Mouse (Mus musculus) CH12.LX (cell line): Measurements from ENCODE around the gene Gck. TPM values are rescaled to one million over a fixed set of nuclear protein-coding genes. Genes with fewer than 3 reads are reported as not detected.

ENCODE experiments used
- DNase-seq: peaks from one replicate; pipeline ENCODE4 v3.0.0-alpha.2; 2013; ENCODE audit errors: extremely low read depth
- H3K27ac ChIP-seq: 2 replicates; pipeline ENCODE4 v1.5.1; 2012; ENCODE audit warnings: low read depth, mild to moderate bottlenecking, control low read depth, moderate library complexity; ENCODE audit not compliant: insufficient read depth
- H3K27me3 ChIP-seq: replicated peaks from 2 replicates; pipeline ENCODE3; 2012; ENCODE audit warnings: inconsistent platforms
- H3K36me3 ChIP-seq, 2 experiments: replicated peaks in 1 of 2; 2 replicates each; pipeline versions ENCODE3 to v1.6.1; 2012; ENCODE audit warnings: inconsistent platforms in 1 of 2, low read length in 1 of 2, mild to moderate bottlenecking in 1 of 2, mixed read lengths in 1 of 2, moderate library complexity in 1 of 2; ENCODE audit not compliant: control insufficient read depth in 1 of 2, insufficient read depth in 1 of 2
- H3K4me1 ChIP-seq, 2 experiments: 2 replicates each; pipeline ENCODE4 v1.6.1; 2012; ENCODE audit warnings: inconsistent platforms in 1 of 2, moderate library complexity in 1 of 2; ENCODE audit not compliant: insufficient read depth in 2 of 2, control insufficient read depth in 1 of 2
- H3K4me2 ChIP-seq: 2 replicates; pipeline ENCODE4 v1.6.1; 2012; ENCODE audit warnings: low read depth, mild to moderate bottlenecking, control low read depth; ENCODE audit not compliant: poor library complexity, insufficient read depth, severe bottlenecking
- H3K4me3 ChIP-seq, 3 experiments: fragments of 150-350 bp in 1 of 3; sonication (generic) in 1 of 3; replicated peaks in 1 of 3; 2 replicates each; pipeline versions ENCODE3 to v1.5.1; 2011 to 2012; ENCODE audit warnings: low read depth in 2 of 3, low read length in 2 of 3, mild to moderate bottlenecking in 2 of 3, moderate library complexity in 2 of 3, control low read depth in 1 of 3, improper control_type of control experiment in 1 of 3, inconsistent platforms in 1 of 3, mixed read lengths in 1 of 3; ENCODE audit not compliant: poor library complexity in 1 of 3
- H3K79me2 ChIP-seq: replicated peaks from 2 replicates; pipeline ENCODE4 v1.6.1; 2012; ENCODE audit warnings: mild to moderate bottlenecking, moderate library complexity; ENCODE audit not compliant: control insufficient read depth, poor library complexity, insufficient read depth, severe bottlenecking; ENCODE audit errors: extremely low read depth
- H3K9ac ChIP-seq: 2 replicates; pipeline ENCODE4 v1.6.1; 2012; ENCODE audit warnings: low read depth, mild to moderate bottlenecking, control low read depth, moderate library complexity; ENCODE audit not compliant: insufficient read depth
- H3K9me3 ChIP-seq: replicated peaks from 2 replicates; pipeline ENCODE3; 2012; ENCODE audit warnings: low read length, inconsistent platforms, mixed read lengths
- ELF1 ChIP-seq: IDR thresholded peaks from 2 replicates; pipeline ENCODE4 v1.6.1; 2014; ENCODE audit warnings: low read depth, mild to moderate bottlenecking, inconsistent platforms, low read length, improper control_type of control experiment
- EP300 ChIP-seq: IDR thresholded peaks from 2 replicates; pipeline ENCODE4 v1.6.1; 2011; ENCODE audit warnings: low read length, improper control_type of control experiment
- GABPA ChIP-seq: IDR thresholded peaks from 2 replicates; pipeline ENCODE4 v1.6.1; 2012; ENCODE audit warnings: low read depth, low read length, improper control_type of control experiment, inconsistent platforms; ENCODE audit not compliant: insufficient replicate concordance
- HCFC1 ChIP-seq: IDR thresholded peaks from 2 replicates; pipeline ENCODE4 v1.6.1; 2012; ENCODE audit warnings: low read depth, mild to moderate bottlenecking, inconsistent platforms, low read length, improper control_type of control experiment
- IRF4 ChIP-seq: IDR thresholded peaks from 2 replicates; pipeline ENCODE4 v1.6.1; 2014; ENCODE audit warnings: low read depth, mild to moderate bottlenecking, inconsistent platforms, low read length, improper control_type of control experiment
- MAX ChIP-seq: IDR thresholded peaks from 2 replicates; pipeline ENCODE4 v1.6.1; 2011; ENCODE audit warnings: low read length, improper control_type of control experiment
- MAZ ChIP-seq: IDR thresholded peaks from 2 replicates; pipeline ENCODE4 v1.6.1; 2012; ENCODE audit warnings: low read depth, mild to moderate bottlenecking, inconsistent platforms, low read length, improper control_type of control experiment, moderate library complexity
- MXI1 ChIP-seq: IDR thresholded peaks from 2 replicates; pipeline ENCODE4 v1.6.1; 2011; ENCODE audit warnings: mild to moderate bottlenecking, low read depth, low read length, improper control_type of control experiment
- MYC ChIP-seq: IDR thresholded peaks from 2 replicates; pipeline ENCODE4 v1.6.1; 2011; ENCODE audit warnings: low read depth, mild to moderate bottlenecking, improper control_type of control experiment, low read length
- NRF1 ChIP-seq: IDR thresholded peaks from 2 replicates; pipeline ENCODE4 v1.6.1; 2014; ENCODE audit warnings: low read depth, mild to moderate bottlenecking, inconsistent platforms, low read length, improper control_type of control experiment, moderate library complexity
- POLR2A ChIP-seq: IDR thresholded peaks from 2 replicates; pipeline ENCODE4 v1.6.1; 2011; ENCODE audit warnings: low read depth, mild to moderate bottlenecking, improper control_type of control experiment, low read length
- POLR2AphosphoS2 ChIP-seq: IDR thresholded peaks from 2 replicates; pipeline ENCODE4 v1.6.1; 2011; ENCODE audit warnings: low read depth, low read length, improper control_type of control experiment
- RCOR1 ChIP-seq: conservative IDR thresholded peaks from 2 replicates; pipeline ENCODE4 v1.6.1; 2012; ENCODE audit warnings: low read depth, mild to moderate bottlenecking, inconsistent platforms, low read length, improper control_type of control experiment
- SIN3A ChIP-seq: IDR thresholded peaks from 2 replicates; pipeline ENCODE4 v1.6.1; 2012; ENCODE audit warnings: low read length, improper control_type of control experiment, inconsistent platforms
- SMC3 ChIP-seq: IDR thresholded peaks from 2 replicates; pipeline ENCODE4 v1.6.1; 2011; ENCODE audit warnings: low read depth, low read length, improper control_type of control experiment
- TCF12 ChIP-seq: IDR thresholded peaks from 2 replicates; pipeline ENCODE4 v1.6.1; 2014; ENCODE audit warnings: low read depth, mild to moderate bottlenecking, inconsistent platforms, low read length, improper control_type of control experiment
- UBTF ChIP-seq: IDR thresholded peaks from 2 replicates; pipeline ENCODE4 v1.6.1; 2012; ENCODE audit warnings: low read depth, mild to moderate bottlenecking, inconsistent platforms, low read length, improper control_type of control experiment, moderate library complexity
- USF1 ChIP-seq: IDR thresholded peaks from 2 replicates; pipeline ENCODE4 v1.6.1; 2014; ENCODE audit warnings: low read depth, mild to moderate bottlenecking, inconsistent platforms, low read length, improper control_type of control experiment
- dilution Hi-C: fragments of 300-500 bp; cut with MboI; formaldehyde crosslinking; loops from 2 replicates; pipeline ENCODE4 v1.14.3; 2020; ENCODE audit warnings: low sequenced_read_pairs; ENCODE audit not compliant: extremely low pct_unique_long_range_greater_than_20kb, extremely low pct_ligation_motif_present
- in situ Hi-C: fragments of 300-500 bp; cut with MboI; formaldehyde crosslinking; loops from 3 replicates; pipeline ENCODE4 v1.14.3; 2019; ENCODE audit warnings: low sequenced_read_pairs, low pct_ligation_motif_present, low pct_unique_long_range_greater_than_20kb, mixed read lengths
- polyA plus RNA-seq: library from polyadenylated mRNA; unstranded; fragments of >175 nt; gene quantifications from 2 replicates; pipeline ENCODE4 v1.2.1, GENCODE M21; 2012; ENCODE audit warnings: low read depth; ENCODE audit not compliant: insufficient read length
- total RNA-seq, 2 experiments: library from RNA; depleted of rRNA; stranded (reverse); fragments of 300-350 nt in 1 of 2; fragments of >200 nt in 1 of 2; gene quantifications; 2 replicates each; pipeline ENCODE4 v1.2.3; 2012 to 2014

The Gck gene
- total RNA-seq (2012; rRNA removed) (0.63 and 0.68 TPM in 2 replicates), total RNA-seq (2014; rRNA removed) (1.0 and 1.2 TPM in 2 replicates), polyA plus RNA-seq (1.4 and 2.3 TPM in 2 replicates)

GRCm38 (mm10) chr11:5949586-5950352 lies at the start of gene Gck:
Gene Gck, minus strand, starts transcription at chr11:5950081.
- dilution Hi-C loops (no loop called here), in situ Hi-C loops (no loop called here)
- TF ChIP-seq USF1, result no peak
- 0 out of 2 replicates have a peak, but pooled peaks have one; percentile 49 for TF ChIP-seq MYC
- TF ChIP-seq IRF4, result peak; percentile 62
- 0 out of 2 replicates have a peak, but pooled peaks have one; percentile 58 for TF ChIP-seq MAZ
- TF ChIP-seq TCF12, result 0 out of 2 replicates have a peak, but pooled peaks have one; percentile 28
- peak; percentile 74 for TF ChIP-seq EP300
- TF ChIP-seq UBTF, result peak; percentile 46; the same call in 1 of the 2 replicates
- TF ChIP-seq MXI1, result peak; percentile 64; the same call in 1 of the 2 replicates
- TF ChIP-seq HCFC1, result no peak
- TF ChIP-seq ELF1, result 0 out of 2 replicates have a peak, but pooled peaks have one; percentile 6
- TF ChIP-seq MAX, result peak; percentile 75
- TF ChIP-seq SMC3, result no peak
- peak; percentile 26; the same call in 1 of the 2 replicates for TF ChIP-seq SIN3A
- no peak for TF ChIP-seq POLR2AphosphoS2
- TF ChIP-seq RCOR1, result 0 out of 2 replicates have a peak, but pooled peaks have one; percentile 31
- Histone ChIP-seq H3K9ac (no peak within 1 kb of the TSS), H3K4me2 (peak within 1 kb of the TSS; percentile 23), H3K4me3 (peak within 1 kb of the TSS in 1 of 3 experiments; percentile 5), H3K27me3 (no peaks in the 10 kb centered on the region), H3K4me1 (peaks cover 12 to 43% of the 10 kb centered on the region in 2 experiments), H3K9me3 (no peaks in the 10 kb centered on the region), H3K79me2 (no peaks in the 10 kb centered on the region), H3K27ac (no peak within 1 kb of the TSS), H3K36me3 (no peaks in the 10 kb centered on the region)
- DNase-seq, result peak; percentile 77

- Histone ChIP-seq H3K9me3 (no peaks in the 10 kb centered on the region), H3K4me1 (peaks cover 37 to 51% of the 10 kb centered on the region in 2 experiments), H3K4me3 (peak overlapping the region in 1 of 3 experiments; percentile 0), H3K4me2 (no peak overlapping the region), H3K27ac (no peak overlapping the region), H3K9ac (no peak overlapping the region), H3K27me3 (no peaks in the 10 kb centered on the region), H3K36me3 (peaks cover 0 to 2% of the 10 kb centered on the region in 2 experiments), H3K79me2 (no peaks in the 10 kb centered on the region)
- no peak for DNase-seq
- in situ Hi-C loops (loop anchor here (5.0 kb wide), 2 partner anchors 199 to 269 kb away; partner anchors contain the start of gene Ddx56), dilution Hi-C loops (no loop called here)
- TF ChIP-seq MXI1 (no peak), NRF1 (no peak), POLR2A (no peak), GABPA (no peak), IRF4 (no peak)
Measured at GRCm38 (mm10) chr11:5998472-5998871, 48.6 kb upstream of the Gck start.
